Mouse (Mus musculus) CH12.LX (cell line): ENCODE measurements around the gene Shc2. TPM values are rescaled to one million over a fixed set of nuclear protein-coding genes. Genes with fewer than 3 reads are reported as not detected.

Source experiments
- DNase-seq: peaks from one replicate; pipeline ENCODE4 v3.0.0-alpha.2; 2013; ENCODE audit errors: extremely low read depth
- H3K27ac ChIP-seq: 2 replicates; pipeline ENCODE4 v1.5.1; 2012; ENCODE audit warnings: low read depth, mild to moderate bottlenecking, control low read depth, moderate library complexity; ENCODE audit not compliant: insufficient read depth
- H3K27me3 ChIP-seq: replicated peaks from 2 replicates; pipeline ENCODE3; 2012; ENCODE audit warnings: inconsistent platforms
- H3K36me3 ChIP-seq, 2 experiments: replicated peaks in 1 of 2; 2 replicates each; pipeline versions ENCODE3 to v1.6.1; 2012; ENCODE audit warnings: inconsistent platforms in 1 of 2, low read length in 1 of 2, mild to moderate bottlenecking in 1 of 2, mixed read lengths in 1 of 2, moderate library complexity in 1 of 2; ENCODE audit not compliant: control insufficient read depth in 1 of 2, insufficient read depth in 1 of 2
- H3K4me1 ChIP-seq, 2 experiments: 2 replicates each; pipeline ENCODE4 v1.6.1; 2012; ENCODE audit warnings: inconsistent platforms in 1 of 2, moderate library complexity in 1 of 2; ENCODE audit not compliant: insufficient read depth in 2 of 2, control insufficient read depth in 1 of 2
- H3K4me2 ChIP-seq: 2 replicates; pipeline ENCODE4 v1.6.1; 2012; ENCODE audit warnings: low read depth, mild to moderate bottlenecking, control low read depth; ENCODE audit not compliant: poor library complexity, insufficient read depth, severe bottlenecking
- H3K4me3 ChIP-seq, 3 experiments: fragments of 150-350 bp in 1 of 3; sonication (generic) in 1 of 3; replicated peaks in 1 of 3; 2 replicates each; pipeline versions ENCODE3 to v1.5.1; 2011 to 2012; ENCODE audit warnings: low read depth in 2 of 3, low read length in 2 of 3, mild to moderate bottlenecking in 2 of 3, moderate library complexity in 2 of 3, control low read depth in 1 of 3, improper control_type of control experiment in 1 of 3, inconsistent platforms in 1 of 3, mixed read lengths in 1 of 3; ENCODE audit not compliant: poor library complexity in 1 of 3
- H3K79me2 ChIP-seq: replicated peaks from 2 replicates; pipeline ENCODE4 v1.6.1; 2012; ENCODE audit warnings: mild to moderate bottlenecking, moderate library complexity; ENCODE audit not compliant: control insufficient read depth, poor library complexity, insufficient read depth, severe bottlenecking; ENCODE audit errors: extremely low read depth
- H3K9ac ChIP-seq: 2 replicates; pipeline ENCODE4 v1.6.1; 2012; ENCODE audit warnings: low read depth, mild to moderate bottlenecking, control low read depth, moderate library complexity; ENCODE audit not compliant: insufficient read depth
- H3K9me3 ChIP-seq: replicated peaks from 2 replicates; pipeline ENCODE3; 2012; ENCODE audit warnings: low read length, inconsistent platforms, mixed read lengths
- BHLHE40 ChIP-seq: IDR thresholded peaks from 2 replicates; pipeline ENCODE4 v1.6.1; 2011; ENCODE audit warnings: mild to moderate bottlenecking, low read depth, low read length, improper control_type of control experiment
- CHD1 ChIP-seq: IDR thresholded peaks from 2 replicates; pipeline ENCODE4 v1.6.1; 2012; ENCODE audit warnings: low read depth, low read length, improper control_type of control experiment, inconsistent platforms
- CTCF ChIP-seq, 2 experiments: IDR thresholded peaks in 1 of 2; conservative IDR thresholded peaks in 1 of 2; 2 replicates each; pipeline ENCODE4 v1.5.1; 2011 to 2012; ENCODE audit warnings: low read depth in 2 of 2, low read length in 2 of 2, improper control_type of control experiment in 1 of 2, inconsistent platforms in 1 of 2, mild to moderate bottlenecking in 1 of 2, moderate library complexity in 1 of 2
- ELF1 ChIP-seq: IDR thresholded peaks from 2 replicates; pipeline ENCODE4 v1.6.1; 2014; ENCODE audit warnings: low read depth, mild to moderate bottlenecking, inconsistent platforms, low read length, improper control_type of control experiment
- EP300 ChIP-seq: IDR thresholded peaks from 2 replicates; pipeline ENCODE4 v1.6.1; 2011; ENCODE audit warnings: low read length, improper control_type of control experiment
- GABPA ChIP-seq: IDR thresholded peaks from 2 replicates; pipeline ENCODE4 v1.6.1; 2012; ENCODE audit warnings: low read depth, low read length, improper control_type of control experiment, inconsistent platforms; ENCODE audit not compliant: insufficient replicate concordance
- HCFC1 ChIP-seq: IDR thresholded peaks from 2 replicates; pipeline ENCODE4 v1.6.1; 2012; ENCODE audit warnings: low read depth, mild to moderate bottlenecking, inconsistent platforms, low read length, improper control_type of control experiment
- JUND ChIP-seq: conservative IDR thresholded peaks from 2 replicates; pipeline ENCODE4 v1.6.1; 2011; ENCODE audit warnings: low read depth, low read length, improper control_type of control experiment
- KAT2A ChIP-seq: IDR thresholded peaks from 2 replicates; pipeline ENCODE4 v1.6.1; 2012; ENCODE audit warnings: low read length, improper control_type of control experiment, inconsistent platforms; ENCODE audit not compliant: insufficient replicate concordance
- MAFK ChIP-seq: IDR thresholded peaks from 2 replicates; pipeline ENCODE4 v1.6.1; 2011; ENCODE audit warnings: low read length, improper control_type of control experiment; ENCODE audit not compliant: insufficient replicate concordance
- MAZ ChIP-seq: IDR thresholded peaks from 2 replicates; pipeline ENCODE4 v1.6.1; 2012; ENCODE audit warnings: low read depth, mild to moderate bottlenecking, inconsistent platforms, low read length, improper control_type of control experiment, moderate library complexity
- MEF2A ChIP-seq: IDR thresholded peaks from 2 replicates; pipeline ENCODE4 v1.6.1; 2014; ENCODE audit warnings: low read depth, mild to moderate bottlenecking, inconsistent platforms, low read length, improper control_type of control experiment, borderline replicate concordance
- MXI1 ChIP-seq: IDR thresholded peaks from 2 replicates; pipeline ENCODE4 v1.6.1; 2011; ENCODE audit warnings: mild to moderate bottlenecking, low read depth, low read length, improper control_type of control experiment
- NELFE ChIP-seq: IDR thresholded peaks from 2 replicates; pipeline ENCODE4 v1.6.1; 2011; ENCODE audit warnings: low read depth, low read length, improper control_type of control experiment
- NRF1 ChIP-seq: IDR thresholded peaks from 2 replicates; pipeline ENCODE4 v1.6.1; 2014; ENCODE audit warnings: low read depth, mild to moderate bottlenecking, inconsistent platforms, low read length, improper control_type of control experiment, moderate library complexity
- PAX5 ChIP-seq: IDR thresholded peaks from 2 replicates; pipeline ENCODE4 v1.6.1; 2012; ENCODE audit warnings: low read length, inconsistent platforms, mixed read lengths
- POLR2AphosphoS2 ChIP-seq: IDR thresholded peaks from 2 replicates; pipeline ENCODE4 v1.6.1; 2011; ENCODE audit warnings: low read depth, low read length, improper control_type of control experiment
- RCOR1 ChIP-seq: conservative IDR thresholded peaks from 2 replicates; pipeline ENCODE4 v1.6.1; 2012; ENCODE audit warnings: low read depth, mild to moderate bottlenecking, inconsistent platforms, low read length, improper control_type of control experiment
- TBP ChIP-seq: conservative IDR thresholded peaks from 2 replicates; pipeline ENCODE4 v1.6.1; 2011; ENCODE audit warnings: low read depth, low read length, improper control_type of control experiment
- TCF12 ChIP-seq: IDR thresholded peaks from 2 replicates; pipeline ENCODE4 v1.6.1; 2014; ENCODE audit warnings: low read depth, mild to moderate bottlenecking, inconsistent platforms, low read length, improper control_type of control experiment
- USF1 ChIP-seq: IDR thresholded peaks from 2 replicates; pipeline ENCODE4 v1.6.1; 2014; ENCODE audit warnings: low read depth, mild to moderate bottlenecking, inconsistent platforms, low read length, improper control_type of control experiment
- USF2 ChIP-seq: conservative IDR thresholded peaks from 2 replicates; pipeline ENCODE4 v1.6.1; 2011; ENCODE audit warnings: low read depth, low read length, improper control_type of control experiment
- ZNF384 ChIP-seq: IDR thresholded peaks from 2 replicates; pipeline ENCODE4 v1.6.1; 2012; ENCODE audit warnings: low read depth, low read length, improper control_type of control experiment, inconsistent platforms
- dilution Hi-C: fragments of 300-500 bp; cut with MboI; formaldehyde crosslinking; loops from 2 replicates; pipeline ENCODE4 v1.14.3; 2020; ENCODE audit warnings: low sequenced_read_pairs; ENCODE audit not compliant: extremely low pct_unique_long_range_greater_than_20kb, extremely low pct_ligation_motif_present
- in situ Hi-C: fragments of 300-500 bp; cut with MboI; formaldehyde crosslinking; loops from 3 replicates; pipeline ENCODE4 v1.14.3; 2019; ENCODE audit warnings: low sequenced_read_pairs, low pct_ligation_motif_present, low pct_unique_long_range_greater_than_20kb, mixed read lengths
- polyA plus RNA-seq: library from polyadenylated mRNA; unstranded; fragments of >175 nt; gene quantifications from 2 replicates; pipeline ENCODE4 v1.2.1, GENCODE M21; 2012; ENCODE audit warnings: low read depth; ENCODE audit not compliant: insufficient read length
- total RNA-seq, 2 experiments: library from RNA; depleted of rRNA; stranded (reverse); fragments of 300-350 nt in 1 of 2; fragments of >200 nt in 1 of 2; gene quantifications; 2 replicates each; pipeline ENCODE4 v1.2.3; 2012 to 2014

Shc2 gene
- total and polyA plus RNA-seq, 3 experiments = not detected

- Histone ChIP-seq H3K36me3 (no peaks in the 10 kb centered on the region), H3K4me2 (no peak overlapping the region), H3K4me3 (no peak overlapping the region), H3K27me3 (peaks cover 88% of the 10 kb centered on the region), H3K79me2 (no peaks in the 10 kb centered on the region), H3K9ac (no peak overlapping the region), H3K9me3 (no peaks in the 10 kb centered on the region), H3K27ac (no peak overlapping the region), H3K4me1 (peaks cover 10 to 11% of the 10 kb centered on the region in 2 experiments; a peak in 3 of 4 replicates)
- no peak for DNase-seq
- in situ Hi-C loops (no loop called here), dilution Hi-C loops (no loop called here)
- TF ChIP-seq POLR2AphosphoS2 (no peak), NRF1 (no peak), KAT2A (no peak), ZNF384 (no peak), MXI1 (no peak), MAFK (no peak), CTCF (conservative IDR thresholded peaks at IDR 0.05 in 1 of 2, IDR thresholded peaks at IDR 0.05 in 1 of 2; ENCODE audit: low read depth in 2 of 2, low read length in 2 of 2) (no peak), MEF2A (no peak), GABPA (no peak), PAX5 (no peak), NELFE (no peak), ELF1 (no peak), USF1 (no peak), CHD1 (no peak), TCF12 (no peak), HCFC1 (no peak)
Observed at GRCm38 (mm10) chr10:79616376-79616775, 21.3 kb downstream of the Shc2 start.

GRCm38 (mm10) chr10:79615860-79616259, 21.9 kb downstream of the Shc2 start:
- Histone ChIP-seq H3K4me2 (no peak overlapping the region), H3K79me2 (no peaks in the 10 kb centered on the region), H3K9ac (no peak overlapping the region), H3K4me1 (peaks cover 10 to 11% of the 10 kb centered on the region in 2 experiments; a peak in 3 of 4 replicates), H3K36me3 (no peaks in the 10 kb centered on the region), H3K4me3 (no peak overlapping the region), H3K27ac (no peak overlapping the region), H3K27me3 (peaks cover 88% of the 10 kb centered on the region), H3K9me3 (no peaks in the 10 kb centered on the region)
- dilution Hi-C loops (no loop called here), in situ Hi-C loops (no loop called here)
- TF ChIP-seq TCF12 (no peak), POLR2AphosphoS2 (no peak), MAZ (no peak), RCOR1 (no peak), MEF2A (no peak), USF2 (no peak), JUND (no peak), BHLHE40 (no peak), EP300 (no peak), KAT2A (no peak), TBP (no peak), CTCF (conservative IDR thresholded peaks at IDR 0.05 in 1 of 2, IDR thresholded peaks at IDR 0.05 in 1 of 2; ENCODE audit: low read depth in 2 of 2, low read length in 2 of 2) (no peak)
- no peak for DNase-seq
